Mouse (Mus musculus): ENCODE data around the gene Supt16. TPM values are rescaled to one million over a fixed set of nuclear protein-coding genes. Genes with fewer than 3 reads are reported as not detected.

Supt16 gene
- polyA plus RNA-seq, 1 experiment from 2014 or later: 73.5 TPM

- Histone ChIP-seq H3K4me1 (replicated peaks; ENCODE audit: control insufficient read depth, insufficient read depth, low read length) (no peaks in the 10 kb centered on the region), H3K27ac (ENCODE audit: low read depth) (no peak overlapping the region), H3K36me3 (ENCODE audit: control insufficient read depth, insufficient read depth, low read length) (peaks cover 95% of the 10 kb centered on the region), H3K4me2 (ENCODE audit: low read length) (no peak overlapping the region), H3K9ac (ENCODE audit: low read length) (no peak overlapping the region), H3K9me3 (ENCODE audit: control insufficient read depth, low read length) (no peaks in the 10 kb centered on the region), H3K27me3 (replicated peaks; ENCODE audit: control insufficient read depth, insufficient read depth, low read length) (no peaks in the 10 kb centered on the region), H3K4me3 (ENCODE audit: low read depth, low read length) (no peak overlapping the region)
- DNase-seq (ENCODE audit: low spot score) (no peak), ATAC-seq (replicated peaks; ENCODE audit: low FRiP score, low TSS enrichment, low read depth) (no peak)
- 84% methylated on average over 5 of the region's 5 CpGs for WGBS
These were observed 20.0 kb upstream of the Supt16 start for GRCm38 (mm10) chr14:52217261-52217660.

DNA sequence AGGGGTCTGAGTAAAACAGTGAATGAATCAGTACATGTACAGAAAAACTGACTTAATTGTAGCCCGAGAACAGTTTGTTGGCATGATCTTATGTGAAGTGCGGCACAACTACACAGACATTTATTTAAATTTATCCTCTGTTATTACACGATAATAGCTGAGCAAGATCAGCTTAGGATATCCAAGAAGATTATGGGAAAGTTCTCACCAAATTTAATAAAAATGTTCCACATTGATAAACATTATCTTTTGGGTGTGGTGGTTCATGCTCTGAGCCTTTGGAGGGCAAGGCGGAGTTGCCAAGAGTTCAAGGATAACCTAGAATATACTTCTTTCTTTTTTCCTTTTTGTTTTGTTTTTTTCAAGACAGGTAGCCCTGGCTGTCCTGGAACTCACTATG lies 2.2 kb upstream of the Supt16 start:
- ATAC-seq (replicated peaks; ENCODE audit: low FRiP score, low TSS enrichment, low read depth): no peak
- no peak for DNase-seq (ENCODE audit: low spot score)
- no peak overlapping the region for H3K9ac ChIP-seq (ENCODE audit: low read length)
- no peaks in the 10 kb centered on the region for H3K9me3 ChIP-seq (ENCODE audit: control insufficient read depth, low read length)
- no peaks in the 10 kb centered on the region for H3K27me3 ChIP-seq (replicated peaks; ENCODE audit: control insufficient read depth, insufficient read depth, low read length)
- WGBS: 89% methylated on average over 4 of the region's 4 CpGs
- peaks cover 58% of the 10 kb centered on the region for H3K36me3 ChIP-seq (ENCODE audit: control insufficient read depth, insufficient read depth, low read length)
- no peak overlapping the region for H3K27ac ChIP-seq (ENCODE audit: low read depth)
- H3K4me3 ChIP-seq (ENCODE audit: low read depth, low read length): no peak overlapping the region
- no peak overlapping the region for H3K4me2 ChIP-seq (ENCODE audit: low read length)
- peaks cover 17% of the 10 kb centered on the region for H3K4me1 ChIP-seq (replicated peaks; ENCODE audit: control insufficient read depth, insufficient read depth, low read length)

- ATAC-seq (replicated peaks; ENCODE audit: low FRiP score, low TSS enrichment, low read depth) (no peak), DNase-seq (ENCODE audit: low spot score) (no peak)
- Histone ChIP-seq H3K27me3 (replicated peaks; ENCODE audit: control insufficient read depth, insufficient read depth, low read length) (no peaks in the 10 kb centered on the region), H3K9ac (ENCODE audit: low read length) (peak overlapping the region; percentile 99; the same call in 1 of the 2 replicates), H3K9me3 (ENCODE audit: control insufficient read depth, low read length) (no peaks in the 10 kb centered on the region), H3K36me3 (ENCODE audit: control insufficient read depth, insufficient read depth, low read length) (peaks cover 51% of the 10 kb centered on the region), H3K27ac (ENCODE audit: low read depth) (peak overlapping the region; percentile 22; the same call in 1 of the 2 replicates), H3K4me3 (ENCODE audit: low read depth, low read length) (peak overlapping the region; percentile 94), H3K4me1 (replicated peaks; ENCODE audit: control insufficient read depth, insufficient read depth, low read length) (peaks cover 17% of the 10 kb centered on the region), H3K4me2 (ENCODE audit: low read length) (peak overlapping the region; percentile 91)
- WGBS: 21% methylated on average over 3 of the region's 3 CpGs
These were observed 925 bp upstream of the Supt16 start for GRCm38 (mm10) chr14:52198141-52198540.

GRCm38 (mm10) chr14:52196230-52197155 lies 723 bp downstream of the Supt16 start:
- H3K27me3 ChIP-seq (replicated peaks; ENCODE audit: control insufficient read depth, insufficient read depth, low read length): no peaks in the 10 kb centered on the region
- H3K4me1 ChIP-seq (replicated peaks; ENCODE audit: control insufficient read depth, insufficient read depth, low read length): peaks cover 17% of the 10 kb centered on the region
- DNase-seq (ENCODE audit: low spot score): peak; percentile 72
- WGBS: under 1% methylated on average over 51 of the region's 59 CpGs
- ATAC-seq (replicated peaks; ENCODE audit: low FRiP score, low TSS enrichment, low read depth): peak; percentile 24; the same call in 1 of the 2 replicates
- peak overlapping the region; percentile 99 for H3K27ac ChIP-seq (ENCODE audit: low read depth)
- H3K9ac ChIP-seq (ENCODE audit: low read length): peak overlapping the region; percentile 99
- H3K4me3 ChIP-seq (ENCODE audit: low read depth, low read length): peak overlapping the region; percentile 94
- H3K36me3 ChIP-seq (ENCODE audit: control insufficient read depth, insufficient read depth, low read length): peaks cover 45% of the 10 kb centered on the region
- H3K9me3 ChIP-seq (ENCODE audit: control insufficient read depth, low read length): no peaks in the 10 kb centered on the region
- peak overlapping the region; percentile 91 for H3K4me2 ChIP-seq (ENCODE audit: low read length)

DNA sequence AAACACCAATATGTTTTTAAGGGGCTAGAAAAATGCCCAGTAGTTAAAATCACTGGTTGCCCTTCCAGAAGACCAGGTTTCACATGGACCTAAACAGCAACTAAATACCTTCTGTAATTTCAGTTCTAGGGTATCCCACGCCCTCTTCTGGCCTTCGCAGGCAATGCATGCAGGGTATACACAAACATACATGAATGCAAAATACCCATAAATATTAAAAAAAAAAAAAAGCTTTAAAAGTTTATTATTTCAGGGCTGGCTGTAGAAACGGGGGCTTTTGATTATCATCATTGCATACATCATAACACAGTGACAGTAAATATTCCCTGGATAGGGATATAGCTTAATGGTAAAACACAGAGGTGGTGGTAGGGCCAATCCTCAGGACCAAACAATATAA lies 1.5 kb downstream of the Supt16 start:
- DNase-seq (ENCODE audit: low spot score) (peak; percentile 68), ATAC-seq (replicated peaks; ENCODE audit: low FRiP score, low TSS enrichment, low read depth) (no peak)
- Histone ChIP-seq H3K36me3 (ENCODE audit: control insufficient read depth, insufficient read depth, low read length) (peaks cover 38% of the 10 kb centered on the region), H3K27me3 (replicated peaks; ENCODE audit: control insufficient read depth, insufficient read depth, low read length) (no peaks in the 10 kb centered on the region), H3K9me3 (ENCODE audit: control insufficient read depth, low read length) (no peaks in the 10 kb centered on the region), H3K9ac (ENCODE audit: low read length) (peak overlapping the region; percentile 99), H3K4me2 (ENCODE audit: low read length) (peak overlapping the region; percentile 91), H3K27ac (ENCODE audit: low read depth) (no peak overlapping the region), H3K4me3 (ENCODE audit: low read depth, low read length) (peak overlapping the region; percentile 94), H3K4me1 (replicated peaks; ENCODE audit: control insufficient read depth, insufficient read depth, low read length) (peaks cover 17% of the 10 kb centered on the region)
- WGBS: 12% methylated on average over 3 of the region's 3 CpGs

- ATAC-seq (replicated peaks; ENCODE audit: low FRiP score, low TSS enrichment, low read depth) (no peak), DNase-seq (ENCODE audit: low spot score) (no peak)
- H3K36me3 ChIP-seq (ENCODE audit: control insufficient read depth, insufficient read depth, low read length): peaks cover 15% of the 10 kb centered on the region
- no peaks in the 10 kb centered on the region for H3K9me3 ChIP-seq (ENCODE audit: control insufficient read depth, low read length)
- H3K27me3 ChIP-seq (replicated peaks; ENCODE audit: control insufficient read depth, insufficient read depth, low read length): no peaks in the 10 kb centered on the region
- no peak overlapping the region for H3K27ac ChIP-seq (ENCODE audit: low read depth)
- no peak overlapping the region for H3K9ac ChIP-seq (ENCODE audit: low read length)
- peaks cover 8% of the 10 kb centered on the region; the same call in 1 of the 2 replicates for H3K4me1 ChIP-seq (replicated peaks; ENCODE audit: control insufficient read depth, insufficient read depth, low read length)
- no peak overlapping the region for H3K4me2 ChIP-seq (ENCODE audit: low read length)
- no peak overlapping the region for H3K4me3 ChIP-seq (ENCODE audit: low read depth, low read length)
These were observed 6.4 kb downstream of the Supt16 start for GRCm38 (mm10) chr14:52190740-52191359.

DNA sequence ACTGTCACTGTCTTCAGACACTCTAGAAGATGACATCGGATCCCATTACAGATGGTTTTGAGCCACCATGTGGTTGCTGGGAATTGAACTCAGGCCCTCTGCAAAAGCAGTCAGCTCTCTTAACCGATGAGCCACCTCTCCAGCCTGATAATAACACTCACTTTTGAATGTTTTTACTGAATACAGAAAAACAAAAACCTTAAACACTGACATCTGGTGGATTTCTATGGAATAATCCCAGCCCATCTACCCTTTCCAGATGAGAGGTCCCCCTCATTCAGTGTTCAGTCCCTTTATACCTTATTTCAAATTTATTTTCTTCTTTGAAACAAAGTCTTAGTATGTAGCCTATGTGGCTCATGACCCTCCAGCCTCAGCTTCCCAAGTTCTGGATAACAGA lies 7.7 kb downstream of the Supt16 start:
- no peak for ATAC-seq (replicated peaks; ENCODE audit: low FRiP score, low TSS enrichment, low read depth)
- Histone ChIP-seq H3K9me3 (ENCODE audit: control insufficient read depth, low read length) (no peaks in the 10 kb centered on the region), H3K36me3 (ENCODE audit: control insufficient read depth, insufficient read depth, low read length) (peaks cover 15% of the 10 kb centered on the region), H3K9ac (ENCODE audit: low read length) (no peak overlapping the region), H3K27ac (ENCODE audit: low read depth) (no peak overlapping the region), H3K4me3 (ENCODE audit: low read depth, low read length) (no peak overlapping the region), H3K4me2 (ENCODE audit: low read length) (no peak overlapping the region), H3K4me1 (replicated peaks; ENCODE audit: control insufficient read depth, insufficient read depth, low read length) (no peaks in the 10 kb centered on the region), H3K27me3 (replicated peaks; ENCODE audit: control insufficient read depth, insufficient read depth, low read length) (no peaks in the 10 kb centered on the region)
- DNase-seq (ENCODE audit: low spot score): no peak
- 88% methylated on average over 2 of the region's 2 CpGs for WGBS

- ATAC-seq (replicated peaks; ENCODE audit: low FRiP score, low TSS enrichment, low read depth): no peak
- no peak overlapping the region for H3K4me3 ChIP-seq (ENCODE audit: low read depth, low read length)
These were observed 8.4 kb downstream of the Supt16 start for GRCm38 (mm10) chr14:52188788-52189187.

More at GRCm38 (mm10) chr14:52188788-52189187, 8.4 kb downstream of the Supt16 start:
- WGBS: 80% methylated on average over 1 of the region's 1 CpGs
- no peaks in the 10 kb centered on the region for H3K4me1 ChIP-seq (replicated peaks; ENCODE audit: control insufficient read depth, insufficient read depth, low read length)
- no peak overlapping the region for H3K4me2 ChIP-seq (ENCODE audit: low read length)
- H3K36me3 ChIP-seq (ENCODE audit: control insufficient read depth, insufficient read depth, low read length): peaks cover 15% of the 10 kb centered on the region
- H3K27me3 ChIP-seq (replicated peaks; ENCODE audit: control insufficient read depth, insufficient read depth, low read length): no peaks in the 10 kb centered on the region
- DNase-seq (ENCODE audit: low spot score): no peak
- no peaks in the 10 kb centered on the region for H3K9me3 ChIP-seq (ENCODE audit: control insufficient read depth, low read length)
- no peak overlapping the region for H3K27ac ChIP-seq (ENCODE audit: low read depth)
- no peak overlapping the region for H3K9ac ChIP-seq (ENCODE audit: low read length)
